Mouse (Mus musculus) heart, embryonic 15.5 days (tissue): ENCODE data around the gene Mtf2. TPM values are rescaled to one million over a fixed set of nuclear protein-coding genes. Genes with fewer than 3 reads are reported as not detected.
"Not testable (repeated sequence)": the region's sequence is repeated elsewhere in the genome, so short reads cannot be mapped to it uniquely, and the experiment has no call there.

Source experiments
- ATAC-seq: fragments of 200-750 bp; cut with Nextera tagmentation; replicated peaks from 2 replicates; pipeline ENCODE4 v1.8.0; 2017; ENCODE audit warnings: low read depth, moderate TSS enrichment; ENCODE audit not compliant: insufficient number of reproducible peaks, insufficient read depth, low FRiP score
- H3K27ac ChIP-seq: fragments of 300-500 bp; sonication (generic); 2 replicates; pipeline ENCODE4 v1.5.1; 2015; ENCODE audit warnings: mild to moderate bottlenecking, inconsistent platforms
- H3K27me3 ChIP-seq: fragments of 300-500 bp; sonication (generic); 2 replicates; pipeline ENCODE4 v1.6.1; 2015; ENCODE audit warnings: inconsistent platforms
- H3K36me3 ChIP-seq: fragments of 300-500 bp; sonication (generic); 2 replicates; pipeline ENCODE4 v1.6.1; 2015; ENCODE audit warnings: mild to moderate bottlenecking, inconsistent platforms
- H3K4me1 ChIP-seq: fragments of 300-500 bp; sonication (generic); replicated peaks from 2 replicates; pipeline ENCODE4 v1.6.1; 2015; ENCODE audit warnings: inconsistent platforms
- H3K4me2 ChIP-seq: fragments of 300-500 bp; sonication (generic); 2 replicates; pipeline ENCODE4 v1.6.1; 2015; ENCODE audit warnings: inconsistent platforms, mild to moderate bottlenecking, moderate library complexity
- H3K4me3 ChIP-seq: fragments of 300-500 bp; sonication (generic); 2 replicates; pipeline ENCODE4 v1.5.1; 2015; ENCODE audit warnings: mild to moderate bottlenecking, inconsistent platforms
- H3K9ac ChIP-seq: fragments of 300-500 bp; sonication (generic); 2 replicates; pipeline ENCODE4 v1.6.1; 2015; ENCODE audit warnings: mild to moderate bottlenecking, inconsistent platforms
- H3K9me3 ChIP-seq: fragments of 300-500 bp; sonication (generic); replicated peaks from 2 replicates; pipeline ENCODE4 v1.6.1; 2016; ENCODE audit warnings: inconsistent platforms
- WGBS: fragments of 180-500 bp; shearing (Covaris S2); methylation state at CpG from one replicate; pipeline ENCODE4 v1.1.7; 2015; ENCODE audit warnings: mixed read lengths; 5-methylcytosine and 5-hydroxymethylcytosine counted together
- polyA plus RNA-seq: library from polyadenylated mRNA; unstranded; fragments of >200 nt; fragmentation: Nextera tagmentation; extraction: Ambion mirVana; gene quantifications from 2 replicates; pipeline ENCODE4 v1.2.1, GENCODE M21; 2015

Mtf2 gene
- polyA plus RNA-seq: 53.0 and 89.6 TPM in 2 replicates

DNA sequence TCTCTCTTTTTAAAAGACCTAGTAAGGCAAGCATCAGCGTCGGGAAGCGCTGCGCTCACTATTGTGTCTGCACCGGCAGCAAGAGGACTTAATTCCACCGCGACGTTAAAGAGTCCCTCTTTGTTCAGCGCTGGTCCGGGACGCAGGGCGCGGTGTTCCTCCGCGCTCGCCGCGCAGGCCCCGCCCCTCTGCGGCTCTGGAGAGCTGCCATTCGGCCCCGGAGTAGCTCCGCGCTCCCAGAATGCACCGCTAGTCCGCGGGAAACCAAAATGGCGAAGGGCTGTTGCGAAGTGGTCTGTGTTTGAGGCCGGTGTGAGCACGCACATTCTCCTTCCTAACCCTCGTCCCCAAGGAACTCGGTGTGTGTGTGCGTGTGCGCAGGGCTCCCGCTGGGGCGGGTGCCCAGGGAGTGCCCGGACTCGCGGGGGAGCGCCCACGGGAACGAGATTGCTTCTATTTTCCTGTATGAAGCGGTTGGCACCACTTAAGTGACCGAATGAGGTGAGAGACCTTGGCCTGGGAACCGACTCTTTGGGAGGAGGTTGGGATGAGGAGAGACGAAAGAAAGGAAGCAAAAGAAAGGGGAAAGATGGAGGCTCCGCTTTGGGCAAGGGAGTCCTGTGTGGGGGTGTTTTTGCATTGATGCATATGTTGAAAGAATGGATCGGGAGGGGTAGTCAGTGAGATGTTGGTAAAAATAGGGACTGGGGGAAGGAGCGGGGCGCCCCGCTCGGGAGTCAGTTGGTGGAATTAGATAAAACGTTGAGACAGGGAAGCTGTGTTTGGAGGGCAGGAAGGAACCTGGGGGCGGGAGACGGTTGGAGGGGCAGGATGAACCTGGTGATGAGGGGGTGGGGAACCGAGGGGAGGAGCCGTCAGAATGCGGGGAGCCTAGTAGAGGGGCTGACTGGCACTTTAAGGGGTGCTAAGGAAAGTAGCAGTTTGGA is at the start of gene Mtf2:
Mtf2 (plus strand) TSS at position 210 of the 947 bp plus-strand sequence.
- H3K27me3 ChIP-seq: no peaks in the 10 kb centered on the region
- ATAC-seq: peak; percentile 95
- H3K9me3 ChIP-seq: no peaks in the 10 kb centered on the region
- H3K4me2 ChIP-seq: peak within 1 kb of the TSS; percentile 89
- peaks cover 20% of the 10 kb centered on the region for H3K36me3 ChIP-seq
- H3K4me1 ChIP-seq: peaks cover 10% of the 10 kb centered on the region
- peak within 1 kb of the TSS; percentile 94 for H3K27ac ChIP-seq
- H3K4me3 ChIP-seq: peak within 1 kb of the TSS; percentile 82
- H3K9ac ChIP-seq: peak within 1 kb of the TSS; percentile 90
- under 1% methylated on average over 59 of the region's 59 CpGs for WGBS

DNA sequence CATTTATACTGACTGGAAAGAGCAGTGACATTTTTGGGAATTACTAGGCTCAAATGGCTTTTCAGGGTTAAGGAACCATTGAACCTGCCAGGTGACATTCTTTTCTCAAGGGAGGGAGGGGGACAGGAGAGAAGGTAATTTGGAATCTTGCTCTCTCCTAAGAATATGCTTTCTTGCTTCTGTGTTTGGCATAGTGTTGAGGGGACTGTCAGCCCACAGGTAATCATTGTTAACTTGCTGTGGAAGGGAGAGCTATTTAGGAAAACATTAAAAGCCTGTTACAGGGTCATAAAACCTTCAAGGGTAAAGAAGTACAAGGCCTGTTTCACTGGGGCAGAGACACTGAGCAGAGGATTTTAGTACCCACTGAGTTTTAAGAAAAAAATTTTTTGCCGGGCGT is 48.2 kb upstream of the Mtf2 start:
- Histone ChIP-seq H3K36me3 (no peaks in the 10 kb centered on the region), H3K9me3 (no peaks in the 10 kb centered on the region), H3K9ac (no peak overlapping the region), H3K4me2 (no peak overlapping the region), H3K27me3 (no peaks in the 10 kb centered on the region), H3K4me1 (peaks cover 11% of the 10 kb centered on the region), H3K4me3 (no peak overlapping the region), H3K27ac (no peak overlapping the region)
- WGBS: 98% methylated on average over 2 of the region's 2 CpGs
- no peak for ATAC-seq

- H3K27ac ChIP-seq: no peak overlapping the region
These were observed 46.1 kb upstream of the Mtf2 start for GRCm38 (mm10) chr5:108019367-108019766.

DNA sequence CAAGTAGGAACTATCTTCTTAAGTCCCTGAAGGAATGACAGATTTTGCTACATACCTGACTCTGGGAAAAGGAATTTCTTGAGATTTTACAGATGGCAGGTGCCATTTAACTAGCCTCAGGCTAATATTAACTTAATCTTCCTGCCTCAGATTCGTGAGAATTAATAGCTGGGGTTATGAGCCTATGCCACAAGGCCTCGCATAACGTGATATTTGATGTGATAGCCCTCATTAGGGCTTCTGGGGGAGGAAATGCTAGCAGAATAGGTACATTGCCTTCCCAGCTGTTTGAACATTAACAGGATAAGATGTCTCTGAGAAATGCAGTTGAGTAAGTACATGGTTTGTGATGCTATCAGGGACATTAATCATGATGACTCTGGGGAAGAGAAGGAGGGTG is 44.1 kb upstream of the Mtf2 start:
- no peak overlapping the region for H3K27ac ChIP-seq
- H3K4me2 ChIP-seq: no peak overlapping the region
- no peaks in the 10 kb centered on the region for H3K27me3 ChIP-seq
- H3K4me3 ChIP-seq: no peak overlapping the region
- no peaks in the 10 kb centered on the region for H3K9me3 ChIP-seq
- no peaks in the 10 kb centered on the region for H3K36me3 ChIP-seq
- H3K9ac ChIP-seq: no peak overlapping the region
- no peaks in the 10 kb centered on the region for H3K4me1 ChIP-seq
- ATAC-seq: no peak
- 63% methylated on average over 3 of the region's 3 CpGs for WGBS

More at GRCm38 (mm10) chr5:108019367-108019766, 46.1 kb upstream of the Mtf2 start:
- Histone ChIP-seq H3K9me3 (no peaks in the 10 kb centered on the region), H3K4me3 (no peak overlapping the region), H3K4me1 (peaks cover 11% of the 10 kb centered on the region), H3K4me2 (no peak overlapping the region), H3K9ac (no peak overlapping the region), H3K36me3 (no peaks in the 10 kb centered on the region), H3K27me3 (no peaks in the 10 kb centered on the region)
- ATAC-seq: no peak
- 15% methylated on average over 2 of the region's 2 CpGs for WGBS

DNA sequence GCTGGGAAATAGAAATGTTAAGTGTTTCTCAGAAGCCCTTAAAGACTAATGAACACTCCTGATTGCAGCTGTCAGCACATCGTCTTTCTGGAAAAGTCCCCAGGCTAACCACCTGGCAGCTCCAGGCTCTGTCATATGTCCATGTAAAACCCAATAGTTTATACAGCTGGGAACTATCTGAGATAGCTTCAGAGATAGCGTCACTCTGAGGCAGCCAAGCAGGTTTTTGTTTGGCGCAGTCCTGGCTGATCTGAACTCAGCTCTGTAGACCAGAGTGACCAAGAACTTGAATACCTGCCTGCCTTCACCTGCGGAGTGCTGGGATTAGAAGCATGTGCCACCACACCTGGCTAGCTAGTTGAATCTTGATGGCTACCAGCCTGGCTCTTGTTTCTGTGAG is 37.2 kb upstream of the Mtf2 start:
- no peaks in the 10 kb centered on the region for H3K27me3 ChIP-seq
- H3K36me3 ChIP-seq: no peaks in the 10 kb centered on the region
- H3K27ac ChIP-seq: no peak overlapping the region
- H3K9me3 ChIP-seq: no peaks in the 10 kb centered on the region
- H3K4me1 ChIP-seq: no peaks in the 10 kb centered on the region
- H3K4me2 ChIP-seq: no peak overlapping the region
- H3K9ac ChIP-seq: no peak overlapping the region
- H3K4me3 ChIP-seq: no peak overlapping the region
- ATAC-seq: no peak
- 66% methylated on average over 4 of the region's 4 CpGs for WGBS

GRCm38 (mm10) chr5:108028797-108029536 is 36.5 kb upstream of the Mtf2 start:
- not testable (repeated sequence) for H3K9me3 ChIP-seq, H3K9ac ChIP-seq, H3K36me3 ChIP-seq, H3K27ac ChIP-seq, H3K4me2 ChIP-seq, H3K27me3 ChIP-seq, H3K4me1 ChIP-seq, H3K4me3 ChIP-seq, ATAC-seq
- 81% methylated on average over 7 of the region's 7 CpGs for WGBS

DNA sequence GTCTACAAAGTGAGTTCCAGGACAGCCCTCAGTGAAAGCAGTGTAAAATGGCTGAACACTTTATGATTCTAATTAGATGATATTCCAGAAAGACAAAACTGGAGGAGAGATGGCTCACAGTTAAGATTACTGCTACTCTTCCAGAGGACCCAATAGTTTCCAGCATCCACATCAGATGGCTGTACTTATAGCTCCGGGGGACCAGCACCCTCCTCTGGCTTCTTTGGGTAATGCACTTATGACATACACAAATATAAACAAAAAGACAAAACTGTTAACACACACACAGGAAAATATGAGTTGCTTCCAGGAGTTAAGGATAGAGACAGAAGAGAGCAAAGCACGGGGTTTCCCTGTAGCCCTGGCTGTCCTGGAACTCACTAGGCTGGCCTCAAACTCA is 35.5 kb upstream of the Mtf2 start:
- Histone ChIP-seq H3K9ac (no peak overlapping the region), H3K27ac (no peak overlapping the region), H3K27me3 (no peaks in the 10 kb centered on the region), H3K4me3 (no peak overlapping the region), H3K4me2 (no peak overlapping the region), H3K9me3 (no peaks in the 10 kb centered on the region), H3K4me1 (no peaks in the 10 kb centered on the region), H3K36me3 (no peaks in the 10 kb centered on the region)
- no peak for ATAC-seq
- WGBS: 59% methylated on average over 2 of the region's 2 CpGs

GRCm38 (mm10) chr5:108031267-108031666 is 34.2 kb upstream of the Mtf2 start:
- no peak overlapping the region for H3K4me3 ChIP-seq
- no peak overlapping the region for H3K4me2 ChIP-seq
- no peaks in the 10 kb centered on the region for H3K9me3 ChIP-seq
- no peaks in the 10 kb centered on the region for H3K36me3 ChIP-seq
- no peak overlapping the region for H3K9ac ChIP-seq
- no peak for ATAC-seq
- H3K27me3 ChIP-seq: no peaks in the 10 kb centered on the region
- 81% methylated on average over 4 of the region's 4 CpGs for WGBS
- no peak overlapping the region for H3K27ac ChIP-seq
- no peaks in the 10 kb centered on the region for H3K4me1 ChIP-seq

DNA sequence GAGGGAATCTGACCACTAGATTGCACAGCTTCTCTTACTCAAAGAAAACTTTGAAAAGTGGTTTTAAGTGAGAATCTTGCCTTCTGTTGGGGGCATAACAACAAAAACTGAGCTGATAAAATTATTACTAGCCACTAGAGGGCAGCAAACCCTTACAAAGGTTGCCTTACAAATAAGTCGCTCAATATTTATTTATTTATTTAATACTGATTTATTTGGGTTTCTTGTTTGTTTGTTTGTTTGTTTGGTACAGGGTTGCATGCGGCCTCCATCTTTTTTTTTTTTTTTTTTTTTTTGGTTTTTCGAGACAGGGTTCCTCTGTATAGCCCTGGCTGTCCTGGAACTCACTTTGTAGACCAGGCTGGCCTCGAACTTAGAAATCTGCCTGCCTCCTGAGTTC is 31.3 kb upstream of the Mtf2 start:
- Histone ChIP-seq H3K4me1 (no peaks in the 10 kb centered on the region), H3K4me3 (no peak overlapping the region), H3K27me3 (no peaks in the 10 kb centered on the region), H3K4me2 (no peak overlapping the region), H3K27ac (no peak overlapping the region), H3K9me3 (no peaks in the 10 kb centered on the region), H3K9ac (no peak overlapping the region), H3K36me3 (no peaks in the 10 kb centered on the region)
- 28% methylated on average over 4 of the region's 4 CpGs for WGBS
- no peak for ATAC-seq

- no peak for ATAC-seq
- no peak overlapping the region for H3K4me3 ChIP-seq
- H3K36me3 ChIP-seq: no peaks in the 10 kb centered on the region
- 24% methylated on average over 2 of the region's 2 CpGs for WGBS
- no peak overlapping the region for H3K4me2 ChIP-seq
- H3K4me1 ChIP-seq: no peaks in the 10 kb centered on the region
- H3K9me3 ChIP-seq: no peaks in the 10 kb centered on the region
- H3K9ac ChIP-seq: no peak overlapping the region
- H3K27ac ChIP-seq: no peak overlapping the region
- no peaks in the 10 kb centered on the region for H3K27me3 ChIP-seq
These were observed 30.0 kb upstream of the Mtf2 start for GRCm38 (mm10) chr5:108035523-108035922.

DNA sequence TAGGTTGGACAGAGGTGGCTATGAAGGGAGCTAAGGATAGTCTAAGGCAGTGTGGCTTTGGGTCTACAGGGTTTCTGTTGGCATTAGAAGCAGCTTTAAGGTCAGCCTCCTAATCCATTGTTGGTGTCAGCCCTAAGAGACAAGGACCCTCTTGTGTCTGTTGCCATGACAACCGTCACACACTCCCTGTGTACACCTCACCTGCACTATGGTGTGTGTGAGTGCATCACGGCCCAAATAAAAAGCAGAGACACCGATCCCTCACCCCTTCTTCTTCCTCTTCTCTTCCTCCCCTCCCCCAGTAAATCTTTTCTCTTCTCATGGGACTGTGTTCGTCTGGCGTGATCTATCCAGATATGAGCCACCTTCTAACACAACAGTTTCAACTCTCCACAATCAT is 23.4 kb upstream of the Mtf2 start:
- ATAC-seq: no peak
- Histone ChIP-seq H3K27me3 (no peaks in the 10 kb centered on the region), H3K4me2 (no peak overlapping the region), H3K27ac (no peak overlapping the region), H3K9me3 (no peaks in the 10 kb centered on the region), H3K9ac (no peak overlapping the region), H3K4me1 (no peaks in the 10 kb centered on the region), H3K36me3 (no peaks in the 10 kb centered on the region), H3K4me3 (no peak overlapping the region)
- 84% methylated on average over 5 of the region's 5 CpGs for WGBS
